Mouse (Mus musculus): ENCODE measurements at regions not wholly inside any gene's neighbourhood (a gene's known extent, or its start where the extent isn't known, plus 50 kb on each side); places are given as distances from the start of the nearest gene placed in this dataset.

- Histone ChIP-seq H3K4me3 (no peak overlapping the region), H3K4me1 (peaks cover 15% of the 10 kb centered on the region), H3K27ac (no peak overlapping the region), H3K9me3 (no peaks in the 10 kb centered on the region), H3K27me3 (no peaks in the 10 kb centered on the region), H3K36me3 (no peaks in the 10 kb centered on the region), H3K4me2 (replicated peaks) (no peak overlapping the region), H3K9ac (no peak overlapping the region)
- ATAC-seq (ENCODE audit: low FRiP score, low read depth): no peak
- 85% methylated on average over 6 of the region's 6 CpGs for WGBS
Measured at GRCm38 (mm10) chr3:101690222-101690621, 85.7 kb upstream of the Atp1a1 start.

GRCm38 (mm10) chr3:101685203-101685602 lies 80.7 kb upstream of the Atp1a1 start:
- H3K9ac ChIP-seq: no peak overlapping the region
- ATAC-seq (ENCODE audit: low FRiP score, low read depth): no peak
- no peak overlapping the region for H3K4me2 ChIP-seq (replicated peaks)
- 42% methylated on average over 7 of the region's 7 CpGs for WGBS
- H3K27me3 ChIP-seq: no peaks in the 10 kb centered on the region
- H3K36me3 ChIP-seq: no peaks in the 10 kb centered on the region
- H3K4me1 ChIP-seq: peaks cover 36% of the 10 kb centered on the region
- peaks cover 7% of the 10 kb centered on the region; the same call in 1 of the 2 replicates for H3K9me3 ChIP-seq
- H3K27ac ChIP-seq: no peak overlapping the region
- no peak overlapping the region for H3K4me3 ChIP-seq

- Histone ChIP-seq H3K4me1 (peaks cover 2% of the 10 kb centered on the region), H3K4me3 (no peak overlapping the region), H3K4me2 (replicated peaks) (no peak overlapping the region), H3K9me3 (no peaks in the 10 kb centered on the region), H3K27me3 (no peaks in the 10 kb centered on the region), H3K9ac (no peak overlapping the region), H3K36me3 (no peaks in the 10 kb centered on the region), H3K27ac (no peak overlapping the region)
- 77% methylated on average over 4 of the region's 4 CpGs for WGBS
- ATAC-seq (ENCODE audit: low FRiP score, low read depth): no peak
Measured at GRCm38 (mm10) chr3:101672943-101673342, 68.5 kb upstream of the Atp1a1 start.

- Histone ChIP-seq H3K4me1 (peaks cover 12% of the 10 kb centered on the region), H3K9ac (no peak overlapping the region), H3K4me2 (replicated peaks) (no peak overlapping the region), H3K9me3 (no peaks in the 10 kb centered on the region), H3K27me3 (no peaks in the 10 kb centered on the region), H3K36me3 (no peaks in the 10 kb centered on the region), H3K27ac (no peak overlapping the region), H3K4me3 (no peak overlapping the region)
- no peak for ATAC-seq (ENCODE audit: low FRiP score, low read depth)
- WGBS: 53% methylated on average over 8 of the region's 8 CpGs
Measured at GRCm38 (mm10) chr3:101670561-101671001, 66.1 kb upstream of the Atp1a1 start.

GRCm38 (mm10) chr3:101669743-101670142 lies 65.3 kb upstream of the Atp1a1 start:
- peaks cover 12% of the 10 kb centered on the region for H3K4me1 ChIP-seq
- no peak overlapping the region for H3K27ac ChIP-seq
- H3K4me2 ChIP-seq (replicated peaks): no peak overlapping the region
- no peak overlapping the region for H3K4me3 ChIP-seq
- no peaks in the 10 kb centered on the region for H3K27me3 ChIP-seq
- no peaks in the 10 kb centered on the region for H3K36me3 ChIP-seq
- no peak for ATAC-seq (ENCODE audit: low FRiP score, low read depth)
- H3K9me3 ChIP-seq: no peaks in the 10 kb centered on the region
- H3K9ac ChIP-seq: no peak overlapping the region
- 90% methylated on average over 3 of the region's 3 CpGs for WGBS

- peak overlapping the region; percentile 8; the same call in 1 of the 2 replicates for H3K27ac ChIP-seq
- no peak for ATAC-seq (ENCODE audit: low FRiP score, low read depth)
- no peaks in the 10 kb centered on the region for H3K27me3 ChIP-seq
- H3K4me1 ChIP-seq: peaks cover 12% of the 10 kb centered on the region
- no peak overlapping the region for H3K4me3 ChIP-seq
- no peak overlapping the region for H3K4me2 ChIP-seq (replicated peaks)
- 69% methylated on average over 10 of the region's 10 CpGs for WGBS
- H3K36me3 ChIP-seq: no peaks in the 10 kb centered on the region
- no peaks in the 10 kb centered on the region for H3K9me3 ChIP-seq
- no peak overlapping the region for H3K9ac ChIP-seq
Measured at GRCm38 (mm10) chr3:101667767-101668387, 63.4 kb upstream of the Atp1a1 start.

GRCm38 (mm10) chr3:101667186-101667585 lies 62.7 kb upstream of the Atp1a1 start:
- Histone ChIP-seq H3K4me2 (replicated peaks) (no peak overlapping the region; the same call in 1 of the 2 replicates), H3K27ac (peak overlapping the region; percentile 8; the same call in 1 of the 2 replicates), H3K4me1 (peaks cover 12% of the 10 kb centered on the region), H3K36me3 (no peaks in the 10 kb centered on the region), H3K4me3 (no peak overlapping the region), H3K27me3 (no peaks in the 10 kb centered on the region), H3K9ac (no peak overlapping the region), H3K9me3 (no peaks in the 10 kb centered on the region)
- no peak for ATAC-seq (ENCODE audit: low FRiP score, low read depth)
- WGBS: 26% methylated on average over 4 of the region's 4 CpGs

GRCm38 (mm10) chr3:101666583-101666982 lies 62.1 kb upstream of the Atp1a1 start:
- Histone ChIP-seq H3K9me3 (no peaks in the 10 kb centered on the region), H3K4me3 (no peak overlapping the region), H3K4me1 (peaks cover 12% of the 10 kb centered on the region), H3K27ac (no peak overlapping the region), H3K4me2 (replicated peaks) (no peak overlapping the region), H3K36me3 (no peaks in the 10 kb centered on the region), H3K9ac (no peak overlapping the region), H3K27me3 (no peaks in the 10 kb centered on the region)
- 88% methylated on average over 8 of the region's 8 CpGs for whole genome bisulfite sequencing
- no peak for ATAC-seq (ENCODE audit: low FRiP score, low read depth)

- no peak overlapping the region for H3K4me2 ChIP-seq (replicated peaks)
- no peak for ATAC-seq (ENCODE audit: low FRiP score, low read depth)
- 50% methylated on average over 9 of the region's 9 CpGs for WGBS
- no peaks in the 10 kb centered on the region for H3K9me3 ChIP-seq
- H3K27ac ChIP-seq: no peak overlapping the region
- no peaks in the 10 kb centered on the region for H3K36me3 ChIP-seq
- 0 out of 2 replicates have a peak, but pooled peaks cover 5% of the 10 kb centered on the region for H3K4me1 ChIP-seq
- H3K27me3 ChIP-seq: no peaks in the 10 kb centered on the region
- H3K9ac ChIP-seq: no peak overlapping the region
- H3K4me3 ChIP-seq: no peak overlapping the region
Measured at GRCm38 (mm10) chr3:101661184-101661992, 56.9 kb upstream of the Atp1a1 start.

- no peaks in the 10 kb centered on the region for H3K27me3 ChIP-seq
- H3K9me3 ChIP-seq: no peaks in the 10 kb centered on the region
- no peak overlapping the region for H3K27ac ChIP-seq
- ATAC-seq (ENCODE audit: low FRiP score, low read depth): no peak
- H3K4me1 ChIP-seq: 0 out of 2 replicates have a peak, but pooled peaks cover 5% of the 10 kb centered on the region
- no peak overlapping the region for H3K9ac ChIP-seq
- no peak overlapping the region for H3K4me3 ChIP-seq
- no peak overlapping the region for H3K4me2 ChIP-seq (replicated peaks)
- no peaks in the 10 kb centered on the region for H3K36me3 ChIP-seq
- WGBS: 51% methylated on average over 6 of the region's 6 CpGs
Measured at GRCm38 (mm10) chr3:101660635-101661034, 56.2 kb upstream of the Atp1a1 start.

- Histone ChIP-seq H3K4me1 (0 out of 2 replicates have a peak, but pooled peaks cover 5% of the 10 kb centered on the region), H3K4me2 (replicated peaks) (no peak overlapping the region), H3K36me3 (no peaks in the 10 kb centered on the region), H3K9ac (no peak overlapping the region), H3K4me3 (no peak overlapping the region), H3K9me3 (no peaks in the 10 kb centered on the region), H3K27ac (no peak overlapping the region), H3K27me3 (no peaks in the 10 kb centered on the region)
- no peak for ATAC-seq (ENCODE audit: low FRiP score, low read depth)
- WGBS: 94% methylated on average over 4 of the region's 4 CpGs
Measured at GRCm38 (mm10) chr3:101660176-101660575, 55.7 kb upstream of the Atp1a1 start.

GRCm38 (mm10) chr3:101657979-101658378 lies 53.5 kb upstream of the Atp1a1 start:
- Histone ChIP-seq H3K9ac (no peak overlapping the region), H3K27ac (no peak overlapping the region), H3K4me3 (no peak overlapping the region), H3K9me3 (no peaks in the 10 kb centered on the region), H3K36me3 (no peaks in the 10 kb centered on the region), H3K4me1 (0 out of 2 replicates have a peak, but pooled peaks cover 5% of the 10 kb centered on the region), H3K4me2 (replicated peaks) (no peak overlapping the region), H3K27me3 (no peaks in the 10 kb centered on the region)
- ATAC-seq (ENCODE audit: low FRiP score, low read depth): no peak
